Mouse (Mus musculus) megakaryocyte, embryonic 14.5 days (primary cell): Measurements from ENCODE around the gene H2-T22. TPM values are rescaled to one million over a fixed set of nuclear protein-coding genes. Genes with fewer than 3 reads are reported as not detected.
A peak's percentile ranks its signal among the peaks of the same experiment; 100 is the strongest.

Experiments used
- H3K27me3 ChIP-seq: replicated peaks from 2 replicates; pipeline ENCODE3; 2012; ENCODE audit warnings: inconsistent platforms
- H3K36me3 ChIP-seq: replicated peaks from 2 replicates; pipeline ENCODE3; 2012; ENCODE audit warnings: low read length, inconsistent platforms, mixed read lengths
- H3K4me1 ChIP-seq: 2 replicates; pipeline ENCODE4 v1.6.1; 2012; ENCODE audit warnings: inconsistent platforms
- H3K4me3 ChIP-seq: replicated peaks from 2 replicates; pipeline ENCODE3; 2012; ENCODE audit warnings: moderate library complexity, mild to moderate bottlenecking, inconsistent platforms
- H3K9me3 ChIP-seq: 2 replicates; pipeline ENCODE4 v1.6.1; 2012; ENCODE audit warnings: inconsistent platforms
- FLI1 ChIP-seq: IDR thresholded peaks from 2 replicates; pipeline ENCODE4 v1.6.1; 2012; ENCODE audit warnings: low read length, inconsistent platforms, mixed read lengths
- GATA1 ChIP-seq: IDR thresholded peaks from 3 replicates; pipeline ENCODE4 v1.6.1; 2012; ENCODE audit warnings: mixed read lengths, low read length, inconsistent platforms, borderline replicate concordance
- polyA plus RNA-seq: library from polyadenylated mRNA; stranded (reverse); fragments of >175 nt; gene quantifications from 2 replicates; pipeline ENCODE4 v1.2.3, GENCODE M21; 2012; ENCODE audit warnings: low replicate concordance; ENCODE audit not compliant: insufficient read depth

H2-T22 gene
- polyA plus RNA-seq, 1 experiment, result 6.2 TPM

DNA sequence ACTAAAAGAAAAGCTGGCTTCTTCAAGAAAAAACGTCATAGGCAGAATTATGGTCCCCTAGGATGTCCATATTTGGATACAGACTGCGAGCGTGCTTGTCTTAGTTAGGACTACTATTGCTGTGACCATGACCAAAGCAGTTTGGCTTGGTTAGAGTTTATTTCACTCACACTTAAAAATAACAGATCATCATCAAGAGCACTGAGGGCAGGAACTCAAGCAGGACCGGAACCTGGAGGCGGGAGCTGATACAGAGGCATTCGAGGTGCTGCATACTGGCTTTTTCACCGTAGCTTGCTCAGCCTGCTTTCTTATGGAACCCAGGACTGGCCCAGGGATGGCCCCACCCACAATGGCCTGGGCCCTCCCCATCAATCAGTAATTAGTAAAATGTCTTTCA, 39.2 kb downstream of the H2-T22 start:
- Histone ChIP-seq H3K9me3 (peaks cover 42% of the 10 kb centered on the region), H3K4me3 (no peak overlapping the region), H3K27me3 (no peaks in the 10 kb centered on the region), H3K4me1 (peaks cover 48% of the 10 kb centered on the region), H3K36me3 (peaks cover 77% of the 10 kb centered on the region)
- TF ChIP-seq FLI1 (no peak), GATA1 (no peak)

DNA sequence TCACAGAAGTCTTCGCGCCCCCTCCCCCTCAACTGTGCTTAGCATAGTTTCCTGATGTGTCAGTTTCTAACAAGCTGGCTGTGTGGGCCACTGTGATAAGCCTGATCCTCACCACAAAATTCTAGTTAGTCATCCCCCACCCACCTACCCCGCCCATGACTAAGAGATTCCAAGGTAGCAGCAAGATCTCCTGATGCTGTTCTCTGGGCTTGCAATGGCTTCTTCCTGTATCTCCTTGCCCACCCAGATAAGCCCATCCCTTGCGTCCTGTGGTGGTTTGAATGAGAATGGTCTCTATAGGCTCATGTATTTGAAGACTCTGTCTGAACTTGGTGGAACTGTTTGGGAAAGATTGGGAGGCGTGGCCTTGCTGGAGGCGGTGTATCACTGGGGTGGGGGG, 40.6 kb downstream of the H2-T22 start:
- peaks cover 42% of the 10 kb centered on the region for H3K9me3 ChIP-seq
- peak overlapping the region; percentile 65 for H3K4me3 ChIP-seq
- H3K4me1 ChIP-seq, result peaks cover 62% of the 10 kb centered on the region
- TF ChIP-seq FLI1, result no peak
- peaks cover 77% of the 10 kb centered on the region for H3K36me3 ChIP-seq
- H3K27me3 ChIP-seq, result no peaks in the 10 kb centered on the region

- Histone ChIP-seq H3K27me3 (no peaks in the 10 kb centered on the region), H3K9me3 (peaks cover 42% of the 10 kb centered on the region), H3K4me1 (peaks cover 63% of the 10 kb centered on the region), H3K36me3 (peaks cover 70% of the 10 kb centered on the region), H3K4me3 (peak overlapping the region; percentile 79)
- TF ChIP-seq GATA1 (no peak), FLI1 (no peak)
Measured at GRCm38 (mm10) chr17:36001121-36001897, 41.2 kb downstream of the H2-T22 start.

- no peaks in the 10 kb centered on the region for H3K27me3 ChIP-seq
- no peak for TF ChIP-seq FLI1
- TF ChIP-seq GATA1, result no peak
- H3K9me3 ChIP-seq, result peaks cover 38% of the 10 kb centered on the region
- peaks cover 61% of the 10 kb centered on the region for H3K36me3 ChIP-seq
- H3K4me1 ChIP-seq, result peaks cover 65% of the 10 kb centered on the region
- peak overlapping the region; percentile 47 for H3K4me3 ChIP-seq
Measured at GRCm38 (mm10) chr17:36000349-36000748, 42.2 kb downstream of the H2-T22 start.

GRCm38 (mm10) chr17:35999356-35999755, 43.2 kb downstream of the H2-T22 start:
- Histone ChIP-seq H3K9me3 (peaks cover 33% of the 10 kb centered on the region), H3K4me3 (peak overlapping the region; percentile 81), H3K27me3 (no peaks in the 10 kb centered on the region), H3K4me1 (peaks cover 66% of the 10 kb centered on the region), H3K36me3 (peaks cover 51% of the 10 kb centered on the region)
- no peak for TF ChIP-seq FLI1
- no peak for TF ChIP-seq GATA1

DNA sequence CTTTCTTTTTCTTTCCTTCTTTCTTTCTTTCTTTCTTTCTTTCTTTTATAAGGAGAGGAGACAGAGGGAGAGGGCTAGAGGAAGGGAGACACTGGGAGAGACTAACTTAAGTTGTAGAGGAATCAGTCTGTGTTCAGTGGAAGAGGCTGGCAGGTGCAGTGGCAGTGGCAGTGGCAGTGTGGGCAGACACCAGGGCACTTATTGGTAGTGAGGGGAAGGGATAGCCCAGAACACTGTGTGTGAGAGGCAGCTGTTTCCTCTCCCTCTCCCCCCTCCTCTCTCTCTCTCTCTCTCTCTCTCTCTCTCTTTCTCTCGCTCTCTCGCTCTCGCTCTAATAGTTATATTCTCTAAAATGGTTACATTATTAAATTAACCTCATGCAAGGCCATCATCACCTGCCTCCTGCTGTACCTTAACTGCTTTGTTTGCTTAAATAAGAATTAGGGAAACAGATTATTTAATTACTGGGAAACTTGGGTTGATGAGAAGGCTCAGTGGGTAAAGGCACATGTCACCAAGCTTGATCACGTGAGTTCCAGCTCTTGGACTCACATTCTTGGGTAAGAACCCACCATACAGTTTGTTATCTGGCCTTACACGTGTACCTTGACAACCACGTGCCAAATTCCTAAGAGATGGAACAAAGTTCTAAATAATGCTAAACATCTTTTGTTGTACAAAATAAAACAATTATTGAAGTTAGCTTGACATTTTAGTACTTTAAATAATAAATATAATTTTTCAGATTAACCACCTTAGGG, 43.8 kb downstream of the H2-T22 start:
- Histone ChIP-seq H3K4me1 (peaks cover 67% of the 10 kb centered on the region), H3K36me3 (peaks cover 44% of the 10 kb centered on the region), H3K4me3 (peak overlapping the region; percentile 92), H3K27me3 (no peaks in the 10 kb centered on the region), H3K9me3 (peaks cover 29% of the 10 kb centered on the region)
- TF ChIP-seq FLI1, result no peak
- TF ChIP-seq GATA1, result no peak

- H3K27me3 ChIP-seq, result no peaks in the 10 kb centered on the region
- H3K9me3 ChIP-seq, result peaks cover 23% of the 10 kb centered on the region
- peaks cover 74% of the 10 kb centered on the region for H3K4me1 ChIP-seq
- peak overlapping the region; percentile 92 for H3K4me3 ChIP-seq
- TF ChIP-seq GATA1, result no peak
- no peak for TF ChIP-seq FLI1
- peaks cover 36% of the 10 kb centered on the region for H3K36me3 ChIP-seq
Measured at GRCm38 (mm10) chr17:35997713-35998510, 44.6 kb downstream of the H2-T22 start.

- Histone ChIP-seq H3K27me3 (no peaks in the 10 kb centered on the region), H3K36me3 (peaks cover 27% of the 10 kb centered on the region), H3K4me1 (peaks cover 66% of the 10 kb centered on the region), H3K9me3 (peaks cover 13% of the 10 kb centered on the region), H3K4me3 (peak overlapping the region; percentile 78)
- no peak for TF ChIP-seq GATA1
- TF ChIP-seq FLI1, result no peak
Measured at GRCm38 (mm10) chr17:35996949-35997348, 45.6 kb downstream of the H2-T22 start.

DNA sequence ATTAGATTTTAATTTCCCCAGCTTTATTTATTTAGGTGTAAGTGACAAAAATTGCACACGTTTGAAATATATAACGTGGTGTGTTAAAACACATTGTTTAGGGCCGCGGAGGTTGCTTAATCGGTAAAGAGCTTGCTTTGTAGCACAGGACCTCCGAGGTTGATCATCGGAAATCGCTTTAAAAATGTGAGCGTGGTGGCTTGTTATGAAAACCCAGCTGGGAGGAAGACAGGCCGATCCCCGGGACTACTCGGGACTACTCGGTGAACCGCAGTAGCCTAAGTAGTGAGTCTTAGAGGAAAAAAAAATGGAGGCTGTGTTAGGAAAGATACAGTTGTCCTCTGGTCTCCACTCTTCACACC, 47.7 kb downstream of the H2-T22 start:
- no peaks in the 10 kb centered on the region for H3K27me3 ChIP-seq
- no peak for TF ChIP-seq GATA1
- H3K36me3 ChIP-seq, result peaks cover 10% of the 10 kb centered on the region
- H3K4me1 ChIP-seq, result peaks cover 49% of the 10 kb centered on the region
- peak overlapping the region; percentile 94 for H3K4me3 ChIP-seq
- 0 out of 2 replicates have a peak, but pooled peaks cover 1% of the 10 kb centered on the region for H3K9me3 ChIP-seq
